Mouse (Mus musculus) kidney, embryonic 16.5 days (tissue): ENCODE results near the gene Cbfa2t2. TPM values are rescaled to one million over a fixed set of nuclear protein-coding genes. Genes with fewer than 3 reads are reported as not detected.

Experiments
- ATAC-seq: fragments of 200-750 bp; cut with Nextera tagmentation; 2 replicates; pipeline ENCODE4 v1.8.0; 2017; ENCODE audit warnings: moderate TSS enrichment; ENCODE audit not compliant: low FRiP score, low TSS enrichment
- H3K27ac ChIP-seq: fragments of 300-500 bp; sonication (generic); 2 replicates; pipeline ENCODE4 v1.5.1; 2014; ENCODE audit warnings: low read length
- H3K27me3 ChIP-seq: fragments of 300-500 bp; sonication (generic); 2 replicates; pipeline ENCODE4 v1.6.1; 2014; ENCODE audit warnings: low read length, control low read depth, mixed read lengths; ENCODE audit not compliant: insufficient read depth
- H3K36me3 ChIP-seq: fragments of 300-500 bp; sonication (generic); 2 replicates; pipeline ENCODE4 v1.6.1; 2014; ENCODE audit warnings: low read length, control low read depth, mixed read lengths; ENCODE audit not compliant: insufficient read depth
- H3K4me1 ChIP-seq: fragments of 300-500 bp; sonication (generic); 2 replicates; pipeline ENCODE4 v1.6.1; 2014; ENCODE audit warnings: low read length, control low read depth, mixed read lengths; ENCODE audit not compliant: insufficient read depth
- H3K4me2 ChIP-seq: fragments of 300-500 bp; sonication (generic); replicated peaks from 2 replicates; pipeline ENCODE4 v1.6.1; 2014; ENCODE audit warnings: low read depth, low read length
- H3K4me3 ChIP-seq: fragments of 300-500 bp; sonication (generic); 2 replicates; pipeline ENCODE4 v1.5.1; 2014; ENCODE audit warnings: mild to moderate bottlenecking, low read length
- H3K9ac ChIP-seq: fragments of 300-500 bp; sonication (generic); replicated peaks from 2 replicates; pipeline ENCODE4 v1.6.1; 2014; ENCODE audit warnings: low read length
- H3K9me3 ChIP-seq: fragments of 300-500 bp; sonication (generic); 2 replicates; pipeline ENCODE4 v1.6.1; 2016; ENCODE audit warnings: low read length, control low read depth
- WGBS: fragments of 180-500 bp; shearing (Covaris S2); extraction: QIAGEN DNeasy Blood & Tissue Kit; methylation state at CpG from one replicate; pipeline ENCODE4 v1.1.7; 2014; 5-methylcytosine and 5-hydroxymethylcytosine counted together
- polyA plus RNA-seq: library from polyadenylated mRNA; unstranded; fragments of >200 nt; fragmentation: Nextera tagmentation; extraction: Ambion mirVana; gene quantifications from 2 replicates; pipeline ENCODE4 v1.2.1, GENCODE M21; 2015

Gene Cbfa2t2
- polyA plus RNA-seq, 1 experiment from 2014 or later = 44.2 TPM

DNA sequence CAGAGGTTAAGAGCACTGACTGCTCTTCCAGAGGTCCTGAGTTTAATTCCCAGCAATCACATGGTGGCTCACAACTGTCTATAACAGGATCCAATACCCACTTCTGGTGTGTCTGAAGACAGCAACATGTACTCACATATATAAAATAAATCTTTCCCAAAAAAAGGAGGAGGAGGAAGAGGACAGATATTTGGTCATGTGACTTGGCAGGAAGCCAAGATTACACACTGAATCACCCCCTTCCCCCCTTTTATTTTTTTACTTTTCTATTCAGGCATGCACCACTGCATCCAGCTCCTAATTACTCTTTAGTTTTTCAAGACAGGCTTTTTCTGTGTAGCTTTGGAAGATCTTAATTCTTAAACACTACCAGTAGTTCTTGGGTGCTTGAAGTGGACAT lies 85.2 kb downstream of the Cbfa2t2 start:
- no peak overlapping the region for H3K9ac ChIP-seq
- ATAC-seq = no peak
- no peaks in the 10 kb centered on the region for H3K4me1 ChIP-seq
- H3K27me3 ChIP-seq = no peaks in the 10 kb centered on the region
- no peak overlapping the region for H3K4me3 ChIP-seq
- no peak overlapping the region for H3K27ac ChIP-seq
- H3K4me2 ChIP-seq = no peak overlapping the region
- no peaks in the 10 kb centered on the region for H3K9me3 ChIP-seq
- peaks cover 52% of the 10 kb centered on the region for H3K36me3 ChIP-seq

DNA sequence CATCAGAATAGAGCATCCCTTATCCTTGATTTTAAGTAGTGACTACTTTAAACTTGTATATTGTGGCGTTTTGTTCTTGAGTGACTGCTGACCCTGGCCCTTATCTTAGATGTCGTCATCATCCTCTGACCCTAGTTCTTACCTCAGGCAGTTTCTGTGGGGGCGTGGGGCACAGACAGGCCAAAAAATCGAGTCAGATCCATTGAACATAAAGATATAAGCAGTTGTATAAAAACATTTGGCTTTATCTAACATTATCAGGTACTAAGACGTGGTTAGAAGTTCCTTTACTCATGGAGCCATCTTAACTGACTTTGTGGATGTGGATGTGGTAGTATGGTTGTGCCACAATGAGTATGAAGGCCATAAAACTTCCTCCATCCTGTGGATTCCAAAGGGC lies 86.1 kb downstream of the Cbfa2t2 start:
- H3K27ac ChIP-seq = no peak overlapping the region
- no peak overlapping the region for H3K4me3 ChIP-seq
- whole genome bisulfite sequencing = 93% methylated on average over 5 of the region's 5 CpGs
- no peaks in the 10 kb centered on the region for H3K9me3 ChIP-seq
- H3K4me1 ChIP-seq = no peaks in the 10 kb centered on the region
- peaks cover 48% of the 10 kb centered on the region for H3K36me3 ChIP-seq
- no peak overlapping the region for H3K4me2 ChIP-seq
- ATAC-seq = no peak
- H3K27me3 ChIP-seq = no peaks in the 10 kb centered on the region
- no peak overlapping the region for H3K9ac ChIP-seq

DNA sequence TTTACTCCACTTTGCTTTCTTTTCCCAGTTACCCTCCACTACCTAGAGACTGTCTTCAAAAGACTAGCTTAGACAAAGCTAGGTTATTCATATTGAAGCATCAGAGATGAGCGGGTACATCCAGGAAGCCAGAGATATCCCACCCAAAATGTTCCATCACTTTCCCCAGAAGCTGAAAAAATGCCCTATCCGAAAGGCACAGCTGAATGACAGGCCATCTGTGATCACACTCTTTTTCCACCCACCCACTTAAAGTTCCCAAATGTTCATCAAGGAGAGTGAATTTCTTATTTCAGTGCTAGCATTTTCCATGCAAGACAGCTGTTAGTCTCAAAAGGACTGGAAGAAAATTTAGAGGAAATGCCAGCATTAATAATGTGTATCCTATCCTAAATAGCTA lies 89.0 kb downstream of the Cbfa2t2 start:
- WGBS = 95% methylated on average over 2 of the region's 2 CpGs
- no peaks in the 10 kb centered on the region for H3K27me3 ChIP-seq
- no peak overlapping the region for H3K4me3 ChIP-seq
- peaks cover 49% of the 10 kb centered on the region for H3K36me3 ChIP-seq
- no peak overlapping the region for H3K4me2 ChIP-seq
- H3K27ac ChIP-seq = no peak overlapping the region
- H3K9ac ChIP-seq = no peak overlapping the region
- no peak for ATAC-seq
- no peaks in the 10 kb centered on the region for H3K9me3 ChIP-seq
- H3K4me1 ChIP-seq = no peaks in the 10 kb centered on the region

GRCm38 (mm10) chr2:154526531-154526930 lies 90.2 kb downstream of the Cbfa2t2 start:
- no peak overlapping the region for H3K4me2 ChIP-seq
- 89% methylated on average over 3 of the region's 3 CpGs for WGBS
- no peaks in the 10 kb centered on the region for H3K9me3 ChIP-seq
- peaks cover 58% of the 10 kb centered on the region for H3K36me3 ChIP-seq
- H3K4me3 ChIP-seq = no peak overlapping the region
- no peaks in the 10 kb centered on the region for H3K27me3 ChIP-seq
- no peak overlapping the region for H3K27ac ChIP-seq
- no peaks in the 10 kb centered on the region for H3K4me1 ChIP-seq
- ATAC-seq = no peak
- no peak overlapping the region for H3K9ac ChIP-seq

- H3K4me1 ChIP-seq = no peaks in the 10 kb centered on the region
- H3K9me3 ChIP-seq = no peaks in the 10 kb centered on the region
- no peak overlapping the region for H3K27ac ChIP-seq
- no peak overlapping the region for H3K4me2 ChIP-seq
- H3K27me3 ChIP-seq = no peaks in the 10 kb centered on the region
- WGBS = 71% methylated on average over 3 of the region's 3 CpGs
- H3K4me3 ChIP-seq = no peak overlapping the region
- ATAC-seq = no peak
- H3K36me3 ChIP-seq = peaks cover 56% of the 10 kb centered on the region
- no peak overlapping the region for H3K9ac ChIP-seq
Measured at GRCm38 (mm10) chr2:154532888-154533287, 96.6 kb downstream of the Cbfa2t2 start.

GRCm38 (mm10) chr2:154534704-154535270 lies 98.5 kb downstream of the Cbfa2t2 start:
- H3K4me3 ChIP-seq = no peak overlapping the region
- no peaks in the 10 kb centered on the region for H3K4me1 ChIP-seq
- no peak for ATAC-seq
- H3K9ac ChIP-seq = no peak overlapping the region
- WGBS = 91% methylated on average over 12 of the region's 12 CpGs
- H3K27me3 ChIP-seq = no peaks in the 10 kb centered on the region
- peaks cover 51% of the 10 kb centered on the region for H3K36me3 ChIP-seq
- H3K9me3 ChIP-seq = no peaks in the 10 kb centered on the region
- H3K27ac ChIP-seq = no peak overlapping the region
- H3K4me2 ChIP-seq = no peak overlapping the region

DNA sequence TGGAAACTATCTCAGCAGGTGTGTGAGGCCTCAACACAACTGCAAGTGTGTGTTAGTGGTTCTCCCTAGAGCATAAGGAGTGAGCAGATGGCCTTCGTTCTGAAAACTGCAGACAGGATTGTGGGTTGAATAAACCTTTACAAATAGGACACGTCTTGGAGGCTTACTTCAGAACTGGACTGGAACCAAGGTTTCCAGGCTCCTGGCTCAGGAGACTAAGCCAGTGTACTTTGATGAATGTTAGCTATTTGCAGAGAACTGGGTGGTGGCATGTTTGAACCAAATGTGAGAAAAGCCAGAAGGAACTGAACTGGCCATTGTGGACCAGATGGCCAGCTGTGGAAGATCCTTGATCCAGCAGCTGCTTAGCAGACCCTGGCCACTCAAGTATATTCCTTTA lies 102.0 kb downstream of the Cbfa2t2 start:
- H3K4me1 ChIP-seq = no peaks in the 10 kb centered on the region
- H3K9ac ChIP-seq = 0 out of 2 replicates have a peak overlapping the region, but pooled peaks have one; percentile 23
- ATAC-seq = no peak
- 69% methylated on average over 2 of the region's 2 CpGs for WGBS
- no peaks in the 10 kb centered on the region; the same call in 1 of the 2 replicates for H3K9me3 ChIP-seq
- H3K4me3 ChIP-seq = no peak overlapping the region
- H3K27me3 ChIP-seq = no peaks in the 10 kb centered on the region
- H3K4me2 ChIP-seq = no peak overlapping the region
- peaks cover 32% of the 10 kb centered on the region for H3K36me3 ChIP-seq
- no peak overlapping the region for H3K27ac ChIP-seq

DNA sequence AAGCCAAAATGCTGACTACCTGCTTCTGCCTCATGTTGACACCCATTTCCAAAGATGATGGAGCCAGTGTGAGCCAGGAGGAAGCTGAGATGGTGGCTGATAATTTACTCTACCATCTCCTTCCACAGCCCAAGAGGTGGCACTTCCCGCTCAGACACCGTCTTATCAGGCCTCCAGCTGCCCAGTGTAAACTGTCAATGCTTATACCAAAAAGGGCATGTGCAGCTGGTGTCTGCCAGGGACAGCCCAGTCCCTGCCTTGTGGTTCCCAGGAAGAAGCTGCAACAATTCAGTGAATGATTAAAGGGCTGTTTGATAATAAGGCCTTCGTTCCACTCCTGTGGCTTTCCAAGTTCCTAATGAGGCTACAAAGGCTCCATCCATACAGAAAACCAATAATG lies 102.4 kb downstream of the Cbfa2t2 start:
- Histone ChIP-seq H3K4me2 (no peak overlapping the region), H3K9me3 (no peaks in the 10 kb centered on the region; the same call in 1 of the 2 replicates), H3K36me3 (peaks cover 30% of the 10 kb centered on the region), H3K4me3 (no peak overlapping the region), H3K27me3 (no peaks in the 10 kb centered on the region), H3K4me1 (no peaks in the 10 kb centered on the region), H3K27ac (no peak overlapping the region), H3K9ac (no peak overlapping the region)
- ATAC-seq = no peak
- WGBS = 63% methylated on average over 3 of the region's 3 CpGs

DNA sequence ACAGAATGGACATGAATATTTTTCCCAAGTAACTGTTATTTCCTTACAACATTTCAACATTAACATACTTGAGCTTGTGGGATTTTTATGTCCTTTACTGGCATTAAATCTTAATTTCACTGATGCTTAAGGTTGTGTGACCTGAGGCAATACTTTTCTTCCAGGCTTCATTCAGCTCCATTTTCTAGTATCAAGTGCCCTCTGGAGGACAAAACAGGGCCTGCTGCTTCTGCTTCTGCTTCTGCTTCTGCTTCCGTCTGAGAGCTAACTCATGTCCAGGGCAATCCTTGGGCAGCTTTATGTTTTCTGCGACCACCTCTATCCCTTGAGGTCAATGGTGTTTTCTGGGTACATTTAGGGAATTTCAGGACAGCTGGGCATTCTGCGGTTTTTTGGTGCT lies 103.4 kb downstream of the Cbfa2t2 start:
- Histone ChIP-seq H3K27ac (no peak overlapping the region), H3K4me2 (no peak overlapping the region), H3K4me1 (no peaks in the 10 kb centered on the region), H3K9ac (no peak overlapping the region), H3K9me3 (no peaks in the 10 kb centered on the region; the same call in 1 of the 2 replicates), H3K27me3 (no peaks in the 10 kb centered on the region), H3K36me3 (peaks cover 27% of the 10 kb centered on the region), H3K4me3 (no peak overlapping the region)
- ATAC-seq = no peak
- 78% methylated on average over 3 of the region's 3 CpGs for WGBS

DNA sequence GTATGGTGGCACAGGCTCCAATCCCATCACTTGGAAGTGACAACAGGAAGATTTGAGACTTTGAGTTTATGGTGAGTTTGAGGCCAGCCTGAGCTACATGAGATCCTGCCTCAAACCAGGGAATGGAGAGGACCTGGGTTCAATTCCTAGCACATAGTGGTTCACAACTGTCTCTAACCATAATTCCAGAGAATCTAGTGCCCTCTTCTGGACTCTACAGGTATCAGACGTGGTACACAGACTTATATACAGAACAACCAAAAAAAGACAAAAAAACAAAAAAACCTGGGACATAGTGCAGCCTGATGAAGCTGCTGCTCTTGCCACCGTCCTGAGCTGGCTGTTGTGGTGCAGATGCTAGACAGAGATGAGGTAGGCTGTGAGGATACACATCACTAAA lies 105.3 kb downstream of the Cbfa2t2 start:
- H3K36me3 ChIP-seq = peaks cover 15% of the 10 kb centered on the region
- H3K4me3 ChIP-seq = no peak overlapping the region
- 89% methylated on average over 2 of the region's 2 CpGs for WGBS
- H3K4me2 ChIP-seq = no peak overlapping the region
- H3K27ac ChIP-seq = no peak overlapping the region
- H3K4me1 ChIP-seq = no peaks in the 10 kb centered on the region
- no peaks in the 10 kb centered on the region for H3K27me3 ChIP-seq
- ATAC-seq = no peak
- no peaks in the 10 kb centered on the region; the same call in 1 of the 2 replicates for H3K9me3 ChIP-seq
- H3K9ac ChIP-seq = no peak overlapping the region
